ENCODE assay signal across 8 mouse cellular contexts in the genomic region with DNA sequence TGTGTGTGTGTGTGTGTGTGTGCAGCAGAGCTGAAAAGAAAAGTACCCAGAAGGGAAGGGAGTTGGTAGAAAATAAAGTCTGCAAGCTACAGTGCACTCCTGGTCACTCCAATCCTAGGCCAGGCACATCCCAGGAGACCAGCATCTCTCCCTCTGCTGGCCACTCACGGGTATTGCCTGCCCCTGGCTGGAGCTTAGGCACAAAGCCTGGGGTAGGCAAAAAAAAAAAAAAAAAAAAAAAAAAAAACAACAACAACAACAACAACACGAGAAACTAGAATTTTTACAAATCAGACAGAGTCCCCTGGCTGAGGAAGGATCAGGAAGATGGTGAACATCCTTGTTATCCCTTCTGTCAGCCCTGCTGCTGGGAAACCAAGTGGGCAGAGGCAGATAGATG. TPM values are rescaled to one million over a fixed set of nuclear protein-coding genes. Genes with fewer than 3 reads are reported as not detected.
DNase-seq lines count a peak whose midpoint lies in the region; ATAC-seq and TF ChIP-seq lines count a peak whose summit lies in the region.

No protein-coding gene starts in this region.

- no peak for ATAC-seq in kidney, postnatal 0 days (replicated peaks; ENCODE audit: low FRiP score, low read depth)
- peak; percentile 84 for ATAC-seq in megakaryocyte progenitor cell, adult 5-6 weeks (replicated peaks; ENCODE audit: poor library complexity)

- WGBS in embryonic facial prominence, embryonic 10.5 days, result 21% methylated on average over 2 of the region's 2 CpGs
- 13% methylated on average over 2 of the region's 2 CpGs for WGBS in kidney, postnatal 0 days

- DNase-seq in cerebellum, postnatal 25 days, result peak; percentile 21 to 50
- no peak for DNase-seq in cerebellum, adult 11-12 months
- no peak for DNase-seq in testis, postnatal 10 days (ENCODE audit: low spot score)
- DNase-seq in embryonic facial prominence, embryonic 10.5 days (ENCODE audit: low spot score), result peak; percentile 77
- peak; percentile 79 for DNase-seq in kidney, postnatal 0 days (ENCODE audit: low spot score)
- no peak for DNase-seq in spleen, postnatal 36 days (ENCODE audit: low spot score in 2 of 2)

- TF ChIP-seq CTCF in testis, adult 2 months (IDR thresholded peaks at IDR 0.05; ENCODE audit: control insufficient read depth, insufficient read depth, insufficient replicate concordance, low read depth, low read length), result peak; percentile 66; the same call in 1 of the 2 replicates
- TF ChIP-seq CTCF in kidney, postnatal 0 days (IDR thresholded peaks at IDR 0.05; ENCODE audit: low read depth), result peak; percentile 75

- H3K9me3 ChIP-seq in embryonic facial prominence, embryonic 10.5 days, result no peaks in the 10 kb centered on the region
- H3K9me3 ChIP-seq in kidney, postnatal 0 days (replicated peaks; ENCODE audit: low read length), result no peaks in the 10 kb centered on the region

- no peak overlapping the region for H3K27ac ChIP-seq in testis, adult 2 months (ENCODE audit: control insufficient read depth, insufficient read depth, low read depth, low read length)
- H3K27ac ChIP-seq in embryonic facial prominence, embryonic 10.5 days (replicated peaks), result no peak overlapping the region
- H3K27ac ChIP-seq in kidney, postnatal 0 days, result no peak overlapping the region

- no peak overlapping the region for H3K9ac ChIP-seq in kidney, postnatal 0 days (ENCODE audit: low read depth, low read length)

- no peaks in the 10 kb centered on the region for H3K27me3 ChIP-seq in testis, adult 2 months (ENCODE audit: control insufficient read depth, insufficient read depth, low read length)
- no peaks in the 10 kb centered on the region for H3K27me3 ChIP-seq in embryonic facial prominence, embryonic 10.5 days (replicated peaks; ENCODE audit: low read depth, poor library complexity, severe bottlenecking)
- H3K27me3 ChIP-seq in kidney, postnatal 0 days (ENCODE audit: insufficient read depth, low read length), result no peaks in the 10 kb centered on the region

- no peak for TF ChIP-seq POLR2A in testis, adult 2 months (IDR thresholded peaks at IDR 0.05; ENCODE audit: control insufficient read depth, low read depth, low read length)

- H3K4me2 ChIP-seq in kidney, postnatal 0 days (ENCODE audit: low read length), result no peak overlapping the region

- H3K4me3 ChIP-seq in testis, adult 2 months (ENCODE audit: control insufficient read depth, low read depth, low read length), result no peak overlapping the region
- H3K4me3 ChIP-seq in embryonic facial prominence, embryonic 10.5 days, result no peak overlapping the region
- no peak overlapping the region for H3K4me3 ChIP-seq in kidney, postnatal 0 days (replicated peaks; ENCODE audit: low read depth, low read length)

- H3K36me3 ChIP-seq in testis, adult 2 months (ENCODE audit: control insufficient read depth, insufficient read depth, low read length), result no peaks in the 10 kb centered on the region
- H3K36me3 ChIP-seq in embryonic facial prominence, embryonic 10.5 days (replicated peaks), result peaks cover 52% of the 10 kb centered on the region
- no peaks in the 10 kb centered on the region for H3K36me3 ChIP-seq in kidney, postnatal 0 days (ENCODE audit: insufficient read depth, low read length)

- H3K4me1 ChIP-seq in testis, adult 2 months (ENCODE audit: control insufficient read depth, insufficient read depth, low read length), result no peaks in the 10 kb centered on the region
- H3K4me1 ChIP-seq in embryonic facial prominence, embryonic 10.5 days, result peaks cover 29% of the 10 kb centered on the region
- no peaks in the 10 kb centered on the region for H3K4me1 ChIP-seq in kidney, postnatal 0 days (replicated peaks; ENCODE audit: insufficient read depth, low read length)

RNA-seq across cellular contexts. Expression of a gene that starts 9.0 kb away (rescaled TPM):
- polyA plus RNA-seq in testis, adult 2 months (2012; rRNA removed), result 0.11 TPM in 1 of 2 replicates, not detected in the other
- polyA plus RNA-seq in embryonic facial prominence, embryonic 10.5 days (2016; fragmentation: Nextera tagmentation; extraction: Ambion mirVana), result 38.5 and 46.1 TPM in 2 replicates
- polyA plus RNA-seq in kidney, postnatal 0 days (2015; fragmentation: Nextera tagmentation; extraction: Ambion mirVana), result 18.3 and 21.8 TPM in 2 replicates
- total RNA-seq in megakaryocyte progenitor cell, adult 5-6 weeks (2015), result 7.4 and 8.2 TPM in 2 replicates
- 8.2 and 9.8 TPM in 2 replicates for total RNA-seq in megakaryocyte progenitor cell, adult 5-6 weeks (2017)

RNA-seq across cellular contexts. Expression of a gene that starts 37.8 kb away (rescaled TPM):
- 5.1 and 5.5 TPM in 2 replicates for polyA plus RNA-seq in testis, adult 2 months (2012; rRNA removed)
- 10.2 and 13.4 TPM in 2 replicates for polyA plus RNA-seq in embryonic facial prominence, embryonic 10.5 days (2016; fragmentation: Nextera tagmentation; extraction: Ambion mirVana)
- polyA plus RNA-seq in kidney, postnatal 0 days (2015; fragmentation: Nextera tagmentation; extraction: Ambion mirVana), result 1.7 and 1.8 TPM in 2 replicates
- 0.56 TPM in 1 of 2 replicates, not detected in the other for total RNA-seq in megakaryocyte progenitor cell, adult 5-6 weeks (2015)
- total RNA-seq in megakaryocyte progenitor cell, adult 5-6 weeks (2017), result not detected in 2 replicates

RNA-seq across cellular contexts. Expression of a gene that starts 46.9 kb away (rescaled TPM):
- polyA plus RNA-seq in testis, adult 2 months (2012; rRNA removed), result 315 and 324 TPM in 2 replicates
- polyA plus RNA-seq in embryonic facial prominence, embryonic 10.5 days (2016; fragmentation: Nextera tagmentation; extraction: Ambion mirVana), result 16.4 and 16.6 TPM in 2 replicates
- 53.1 and 57.3 TPM in 2 replicates for polyA plus RNA-seq in kidney, postnatal 0 days (2015; fragmentation: Nextera tagmentation; extraction: Ambion mirVana)
- 11.4 and 12.2 TPM in 2 replicates for total RNA-seq in megakaryocyte progenitor cell, adult 5-6 weeks (2015)
- 8.5 and 12.2 TPM in 2 replicates for total RNA-seq in megakaryocyte progenitor cell, adult 5-6 weeks (2017)

Comparison
In these comparisons a context has a peak if more than half of its experiments do, and no peak if none do; other contexts are left out.
1. DNase-seq: peak in cerebellum, postnatal 25 days (2 of 2), embryonic facial prominence, embryonic 10.5 days (single experiment) and kidney, postnatal 0 days (single experiment); none in cerebellum, adult 11-12 months (single experiment), testis, postnatal 10 days (single experiment) and spleen, postnatal 36 days (0 of 2).
2. RNA of a gene that starts 9.0 kb away (polyA plus RNA-seq): 38.5 to 46.1 TPM in embryonic facial prominence, embryonic 10.5 days and 18.3 to 21.8 TPM in kidney, postnatal 0 days; 0.11 TPM in testis, adult 2 months; every median in the first group is over 10 times any median in the second.